Mouse (Mus musculus) heart, postnatal 10 days (tissue): Measurements from ENCODE around the gene H2-M10.2. TPM values are rescaled to one million over a fixed set of nuclear protein-coding genes. Genes with fewer than 3 reads are reported as not detected.
"Not testable (repeated sequence)": the region's sequence is repeated elsewhere in the genome, so short reads cannot be mapped to it uniquely, and the experiment has no call there.

Experiments used
- DNase-seq, 2 experiments: peaks; one replicate each; pipeline ENCODE4 v3.0.0; 2021
- intact Hi-C: fragments of 180-260 bp; cut with DNase I; formaldehyde crosslinking; loops from one replicate; pipeline ENCODE4 v1.15.1; 2025
- total RNA-seq, 2 experiments: library from RNA; stranded (reverse); gene quantifications; 2 replicates each; pipeline ENCODE4 v1.2.3; 2021

The H2-M10.2 gene
- total RNA-seq, 2 experiments from 2014 or later, result not detected

- intact Hi-C loops, result no loop called here
These were observed 33.1 kb downstream of the H2-M10.2 start for GRCm38 (mm10) chr17:36253087-36253600.

GRCm38 (mm10) chr17:36252250-36252876 is 33.9 kb downstream of the H2-M10.2 start:
- no peak for DNase-seq
- intact Hi-C loops, result no loop called here

More at GRCm38 (mm10) chr17:36253087-36253600, 33.1 kb downstream of the H2-M10.2 start:
- no peak for DNase-seq

GRCm38 (mm10) chr17:36248886-36249285 is 37.4 kb downstream of the H2-M10.2 start:
- intact Hi-C loops, result no loop called here
- no peak for DNase-seq

GRCm38 (mm10) chr17:36245741-36246140 is 40.5 kb downstream of the H2-M10.2 start:
- DNase-seq, result no peak
- intact Hi-C loops, result no loop called here

GRCm38 (mm10) chr17:36244031-36244430 is 42.3 kb downstream of the H2-M10.2 start:
- intact Hi-C loops, result no loop called here
- no peak for DNase-seq

- intact Hi-C loops, result no loop called here
- DNase-seq, result no peak
These were observed 45.6 kb downstream of the H2-M10.2 start for GRCm38 (mm10) chr17:36240637-36241213.

- DNase-seq, result no peak
- intact Hi-C loops, result no loop called here
These were observed 48.9 kb downstream of the H2-M10.2 start for GRCm38 (mm10) chr17:36237321-36237921.

- intact Hi-C loops, DNase-seq: not testable (repeated sequence)
These were observed 51.0 kb downstream of the H2-M10.2 start for GRCm38 (mm10) chr17:36235300-36235699.

Other genes with a start within 250 kb of the H2-M10.2 start
- 10 to 100 TPM; 11.0 to 11.8 TPM for gene H2-T22, start 243.7 kb downstream of the H2-M10.2 start, total RNA-seq
- gene Gm6034, start 243.5 kb downstream of the H2-M10.2 start, total RNA-seq, result under 1 TPM in 1 of 2 experiments, not detected in 1; 0.15 TPM
- gene Gm11127, start 228.1 kb downstream of the H2-M10.2 start, total RNA-seq, result 1 to 10 TPM; 2.1 to 2.4 TPM
- gene Gm19684, start 164.8 kb downstream of the H2-M10.2 start, total RNA-seq, result under 1 TPM in 1 of 2 experiments, not detected in 1; 0.26 TPM
- not detected for gene Gm7030, start 157.1 kb downstream of the H2-M10.2 start, total RNA-seq
- under 1 TPM in 1 of 2 experiments, not detected in 1; 0.24 TPM for gene Gm8909, start 118.0 kb downstream of the H2-M10.2 start, total RNA-seq
- under 1 TPM in 1 of 2 experiments, not detected in 1; 0.34 TPM for gene H2-T3, start 96.2 kb downstream of the H2-M10.2 start, total RNA-seq
- gene Rpp21, start 28.4 kb downstream of the H2-M10.2 start, total RNA-seq, result 10 to 100 TPM; 33.4 to 34.7 TPM
- 1 to 10 TPM; 7.8 to 8.0 TPM for gene Trim39, start 14.2 kb downstream of the H2-M10.2 start, total RNA-seq
- not detected for gene H2-M10.1, start 39.7 kb upstream of the H2-M10.2 start, total RNA-seq
- gene H2-M10.3, start 81.9 kb upstream of the H2-M10.2 start, total RNA-seq, result not detected
- gene H2-M10.4, start 175.8 kb upstream of the H2-M10.2 start, total RNA-seq, result not detected